Mouse (Mus musculus) adrenal gland, adult 2 months (tissue): ENCODE data around the gene Milr1. TPM values are rescaled to one million over a fixed set of nuclear protein-coding genes. Genes with fewer than 3 reads are reported as not detected.
A peak's percentile ranks its signal among the peaks of the same experiment; 100 is the strongest.
"Not testable (repeated sequence)": the region's sequence is repeated elsewhere in the genome, so short reads cannot be mapped to it uniquely, and the experiment has no call there.

Source experiments
- DNase-seq: peaks from one replicate; pipeline ENCODE4 v3.0.0; 2021
- polyA plus RNA-seq: library from polyadenylated mRNA; depleted of rRNA; stranded (reverse); fragments of >200 nt; gene quantifications from 2 replicates; pipeline ENCODE4 v1.2.3, GENCODE M21; 2012
- total RNA-seq, 2 experiments: library from RNA; stranded (reverse); gene quantifications; 2 replicates each; pipeline ENCODE4 v1.2.3; 2021

The Milr1 gene
- total and polyA plus RNA-seq, 3 experiments = 0.81 to 2.6 TPM; not detected in 1

- DNase-seq = no peak
Observed at GRCm38 (mm10) chr11:106776960-106777359, 25.9 kb downstream of the Milr1 start.

GRCm38 (mm10) chr11:106777395-106777794 is 26.4 kb downstream of the Milr1 start:
- DNase-seq = no peak

DNA sequence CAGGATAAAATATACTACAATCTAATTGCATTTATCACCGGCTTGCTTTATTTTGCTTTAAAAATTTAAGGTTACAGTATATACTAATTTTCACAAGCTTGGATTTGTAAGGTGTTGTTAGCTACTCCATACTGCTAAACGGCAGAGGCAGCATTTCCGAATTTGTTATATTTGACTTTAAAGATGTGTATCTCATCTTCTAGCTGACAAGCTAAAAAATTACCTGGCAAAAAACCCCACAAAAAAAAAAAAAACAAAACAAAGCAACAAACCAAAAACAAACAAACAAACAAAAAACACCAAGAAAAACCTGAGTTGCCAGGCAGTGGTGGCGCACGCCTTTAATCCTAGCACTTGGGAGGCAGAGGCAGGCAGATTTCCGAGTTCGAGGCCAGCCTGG is 27.1 kb downstream of the Milr1 start:
- no peak for DNase-seq

DNA sequence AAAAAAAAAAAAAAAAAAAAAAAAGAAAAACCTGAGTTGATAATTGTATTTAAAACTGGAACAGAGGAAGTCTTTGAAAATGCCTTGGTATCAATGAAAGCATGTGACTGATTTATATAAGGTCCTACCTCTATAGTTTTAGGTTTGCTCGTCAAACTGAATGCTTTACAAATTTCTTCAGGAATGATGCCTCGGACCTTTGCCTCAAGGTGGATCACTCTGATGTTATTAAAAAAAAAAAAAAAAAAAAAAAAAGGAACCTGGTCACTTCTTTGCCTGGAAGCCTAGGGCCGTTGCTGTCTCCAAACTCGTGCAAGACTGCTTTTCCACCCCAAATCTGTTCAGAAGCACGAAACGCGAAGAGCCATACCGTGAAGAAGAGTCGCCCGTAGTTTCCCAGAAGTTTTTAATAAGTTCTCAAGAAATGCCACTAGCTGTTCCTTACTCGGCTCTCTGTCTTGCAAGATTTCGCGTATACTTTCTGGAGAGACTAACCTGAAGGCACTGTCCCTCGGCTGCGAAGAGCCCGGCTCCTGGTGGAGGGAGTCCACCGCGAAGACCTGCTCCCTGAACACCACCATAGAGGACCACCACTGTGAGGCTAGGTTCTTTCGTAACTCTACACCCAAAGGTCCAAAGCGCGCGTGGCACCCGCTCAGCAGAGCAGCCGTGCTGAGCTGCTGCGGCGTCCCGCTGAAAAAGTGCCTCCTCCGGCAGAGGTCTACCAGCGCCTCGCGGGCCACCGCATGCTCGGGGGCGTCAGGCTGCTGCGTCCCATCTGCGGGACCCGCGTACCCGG is 27.8 kb downstream of the Milr1 start:
- no peak for DNase-seq

DNA sequence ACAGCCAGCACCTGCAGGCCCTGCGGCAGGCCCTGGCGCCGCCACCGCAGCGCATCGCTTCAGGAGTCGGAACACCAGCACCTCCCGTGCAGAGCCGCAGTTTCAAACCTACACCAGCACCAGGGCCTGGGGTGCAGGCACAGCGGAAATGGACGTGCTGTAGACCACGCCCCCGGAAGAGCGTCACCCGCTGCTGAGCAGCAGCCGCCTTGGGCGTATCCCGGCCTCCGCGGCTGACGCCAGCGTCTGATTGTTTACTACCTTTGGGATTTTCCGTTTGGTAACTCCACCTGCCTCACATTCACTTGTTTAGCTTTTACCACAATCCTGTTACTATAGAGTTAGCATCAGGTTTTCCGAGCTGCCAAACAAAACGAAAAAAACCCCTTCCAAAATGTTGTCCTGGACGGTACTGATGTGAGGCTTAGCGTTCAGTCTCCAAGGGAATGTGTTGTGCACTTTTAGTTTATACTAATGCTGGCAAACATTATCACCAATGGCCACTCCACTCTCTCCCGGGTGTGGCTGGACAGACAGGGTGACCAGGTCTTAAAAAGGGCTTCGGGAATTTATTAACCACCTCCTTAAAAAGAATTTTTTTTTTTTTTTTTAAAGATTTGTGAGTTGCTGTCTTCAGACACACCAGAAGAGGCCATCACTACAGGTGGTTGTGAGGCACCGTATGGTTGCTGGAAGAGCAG is 28.5 kb downstream of the Milr1 start, which contains the start of gene Polg2:
Polg2 (minus strand) TSS at position 150 of the 701 bp plus-strand sequence.
- DNase-seq = peak; percentile 95

DNA sequence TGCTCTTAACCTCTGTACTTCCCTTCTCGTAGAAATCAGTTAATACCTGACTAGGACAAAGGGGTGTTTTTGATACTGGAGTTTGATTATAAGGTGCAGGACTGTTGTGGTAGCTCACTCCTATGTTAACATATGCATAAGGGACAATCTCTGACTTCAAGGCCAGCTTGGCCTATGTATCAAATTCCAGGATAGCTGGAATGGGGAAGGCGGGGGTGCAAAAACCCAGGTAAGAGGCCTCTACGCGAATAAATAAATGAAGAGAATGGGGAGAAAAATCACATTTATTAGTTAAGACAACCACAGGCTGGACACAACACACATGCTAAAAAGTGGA is 29.0 kb downstream of the Milr1 start:
- no peak for DNase-seq

- no peak for DNase-seq
Observed at GRCm38 (mm10) chr11:106780590-106781220, 29.7 kb downstream of the Milr1 start.

DNA sequence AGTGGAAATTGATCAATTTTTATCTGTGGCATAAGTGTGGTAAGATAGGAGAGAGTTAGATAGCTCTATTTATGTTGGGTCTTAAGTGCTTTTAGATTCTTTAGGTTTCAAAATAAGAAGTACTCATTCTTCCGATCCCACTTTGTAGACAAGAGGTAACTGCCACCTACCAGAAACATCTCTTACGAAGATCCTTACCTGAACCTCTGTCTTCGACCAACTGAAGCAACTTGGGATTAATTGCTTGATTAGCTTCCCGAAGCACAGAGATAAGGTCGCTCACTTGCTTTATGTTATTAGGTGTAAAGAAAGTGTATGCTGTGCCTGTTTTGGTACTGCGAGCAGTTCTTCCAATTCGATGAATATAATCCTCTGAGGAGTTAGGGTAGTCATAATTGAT is 31.2 kb downstream of the Milr1 start:
- DNase-seq = not testable (repeated sequence)

- DNase-seq = no peak
Observed at GRCm38 (mm10) chr11:106782841-106783764, 32.1 kb downstream of the Milr1 start.

DNA sequence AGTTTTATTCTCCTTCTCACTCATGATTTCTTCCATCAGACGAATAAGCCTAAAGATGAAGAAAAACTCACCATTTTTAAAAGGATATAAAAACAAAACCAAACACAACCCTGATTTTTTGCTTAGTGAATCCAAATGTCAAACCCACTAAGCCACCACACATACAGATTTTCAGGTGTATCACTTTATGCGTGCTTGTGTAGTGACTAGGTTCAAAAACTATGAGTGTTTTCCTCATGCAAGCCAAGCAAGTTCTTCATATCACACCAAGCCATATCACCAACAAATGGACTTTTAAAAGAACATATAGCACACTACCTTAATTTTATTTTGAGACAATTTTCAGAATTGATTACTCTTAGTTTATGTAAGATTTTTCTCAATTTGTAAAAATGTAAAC is 33.5 kb downstream of the Milr1 start:
- DNase-seq = no peak

DNA sequence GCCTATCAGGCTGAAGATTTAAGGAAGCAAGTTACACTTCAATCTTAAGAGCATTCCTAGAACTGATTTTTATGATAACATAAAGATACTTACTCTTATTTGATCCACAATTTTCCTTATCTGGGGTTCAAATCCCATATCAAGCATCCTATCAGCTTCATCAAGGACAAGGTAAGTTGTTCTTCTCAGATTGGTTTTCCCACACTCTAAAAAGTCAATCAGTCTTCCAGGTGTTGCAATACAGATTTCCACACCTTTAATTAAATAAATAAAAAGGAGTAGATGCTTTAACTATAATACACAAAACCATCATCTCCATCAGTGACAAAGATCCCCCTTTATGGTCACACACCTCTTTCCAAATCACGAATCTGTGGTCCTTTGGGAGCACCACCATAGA is 34.0 kb downstream of the Milr1 start:
- DNase-seq = no peak

GRCm38 (mm10) chr11:106787131-106788025 is 36.4 kb downstream of the Milr1 start:
- DNase-seq = peak; percentile 93

DNA sequence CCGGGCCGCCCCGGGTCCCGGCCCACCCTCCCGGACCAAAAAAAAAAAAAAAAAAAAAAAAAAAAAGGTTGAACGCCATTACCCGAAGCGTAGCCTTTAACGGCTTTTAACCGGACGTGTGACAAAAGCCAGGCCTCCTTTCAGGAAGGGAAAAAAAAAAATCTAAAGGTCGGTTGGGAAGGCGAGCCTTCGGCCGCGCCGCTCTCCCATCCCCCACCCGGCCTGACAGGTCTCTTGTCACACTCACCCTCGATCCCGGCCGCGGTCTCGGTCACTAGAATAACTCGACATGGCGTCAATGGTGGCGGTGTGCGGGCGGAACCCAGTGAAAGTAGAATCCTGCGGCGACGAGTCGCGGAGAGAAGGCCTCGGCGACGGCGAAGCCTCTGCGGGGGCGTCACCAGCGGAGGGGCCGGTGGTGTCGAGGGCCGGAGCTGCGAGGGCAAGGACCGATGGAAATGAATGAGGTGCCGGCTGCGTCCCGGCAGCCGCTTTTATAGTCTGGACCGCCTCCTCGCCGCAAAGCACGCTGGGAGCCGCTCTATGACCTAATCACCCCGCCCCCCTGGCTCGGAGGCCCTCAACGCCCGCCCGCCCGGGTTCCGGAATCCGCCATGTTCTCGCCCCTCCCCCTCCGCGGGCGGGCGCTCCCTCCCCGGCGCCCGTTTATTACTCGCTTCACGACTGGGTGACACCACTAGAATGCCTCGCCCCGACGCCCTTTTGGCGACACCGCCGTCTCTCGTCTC is 37.2 kb downstream of the Milr1 start:
- DNase-seq = peak; percentile 99

- peak; percentile 98 for DNase-seq
Observed at GRCm38 (mm10) chr11:106788775-106789459, 37.9 kb downstream of the Milr1 start, which contains the start of the genes Ddx5 and Cep95. Gene Ddx5 (minus strand): TSS chr11:106789185. Gene Cep95 (plus strand): TSS chr11:106789252.

DNA sequence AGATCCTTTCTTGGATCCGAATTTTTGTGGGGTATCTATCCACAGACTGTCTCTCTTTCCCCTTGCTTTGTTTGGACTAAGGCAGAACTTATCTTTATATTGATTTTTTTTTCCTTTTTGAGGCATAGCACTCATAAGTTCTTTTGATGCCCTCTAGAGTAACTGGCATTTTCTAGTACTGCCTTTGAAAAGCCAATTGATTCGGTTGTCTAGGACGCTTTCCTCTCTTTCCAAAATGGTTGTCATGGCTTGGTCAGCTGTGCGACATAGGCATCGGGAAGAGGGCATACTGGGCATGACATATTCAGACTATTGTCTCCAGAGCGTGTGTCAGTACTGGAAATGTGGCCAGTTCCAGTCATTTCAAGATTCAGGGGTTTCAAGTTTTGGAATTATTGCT is 38.6 kb downstream of the Milr1 start:
- DNase-seq = no peak

DNA sequence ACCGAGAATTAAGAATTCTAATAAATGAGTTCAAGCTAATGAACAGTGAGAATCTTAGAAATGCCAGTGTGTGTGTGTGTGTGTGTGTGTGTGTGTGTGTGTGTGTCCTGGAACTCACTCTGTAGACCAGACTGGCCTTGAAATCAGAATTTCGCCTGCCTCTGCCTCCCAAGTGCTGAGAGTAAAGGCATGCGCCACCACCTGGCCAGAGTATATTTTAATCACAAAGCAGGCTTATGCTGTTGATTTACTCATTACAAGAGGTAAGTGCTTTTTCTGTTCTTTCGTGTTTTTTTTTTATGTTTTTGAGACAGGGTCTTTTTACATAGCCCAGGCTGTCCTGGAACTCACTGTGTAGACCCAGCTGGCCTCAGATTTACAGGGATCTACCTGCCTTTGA is 42.8 kb downstream of the Milr1 start:
- no peak for DNase-seq

- no peak for DNase-seq
Observed at GRCm38 (mm10) chr11:106795679-106796078, 44.7 kb downstream of the Milr1 start.

DNA sequence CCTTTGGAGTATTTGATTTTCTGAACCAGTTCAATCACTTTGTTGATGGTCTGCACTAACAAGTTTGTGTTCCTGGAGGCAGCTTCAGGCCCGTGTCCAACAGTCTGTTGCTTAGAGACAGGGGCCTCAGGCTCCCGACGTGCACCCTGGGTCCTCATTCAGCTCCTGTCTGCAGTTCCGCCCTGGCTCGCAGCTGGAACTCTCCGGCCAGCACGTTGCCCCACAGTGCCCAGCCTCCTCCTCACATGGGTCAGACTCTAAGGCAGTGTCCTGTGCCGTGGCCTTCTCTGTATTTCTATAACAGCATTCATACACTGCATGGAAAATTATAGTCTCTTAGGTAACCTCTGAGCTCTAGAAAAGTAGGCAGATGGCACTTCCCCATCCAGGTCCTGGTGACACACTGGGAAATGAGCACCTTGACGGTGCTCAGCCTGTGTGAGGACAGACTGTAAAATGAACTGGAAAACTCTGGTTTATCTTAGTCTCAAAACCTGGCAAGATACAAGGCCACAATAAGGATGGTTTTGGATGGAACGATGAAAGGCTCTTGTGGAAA is 51.1 kb downstream of the Milr1 start:
- DNase-seq = no peak

- not testable (repeated sequence) for DNase-seq
Observed at GRCm38 (mm10) chr11:106807442-106807841, 56.4 kb downstream of the Milr1 start.
